Mouse (Mus musculus) adrenal gland, adult (tissue): ENCODE measurements around the gene St3gal3.

Experiments
- DNase-seq, 2 experiments: peaks; one replicate each; pipeline ENCODE4 v3.0.0; 2022 to 2023; ENCODE audit warnings: low spot score in 1 of 2; ENCODE audit not compliant: inconsistent age in 2 of 2

Gene St3gal3

DNA sequence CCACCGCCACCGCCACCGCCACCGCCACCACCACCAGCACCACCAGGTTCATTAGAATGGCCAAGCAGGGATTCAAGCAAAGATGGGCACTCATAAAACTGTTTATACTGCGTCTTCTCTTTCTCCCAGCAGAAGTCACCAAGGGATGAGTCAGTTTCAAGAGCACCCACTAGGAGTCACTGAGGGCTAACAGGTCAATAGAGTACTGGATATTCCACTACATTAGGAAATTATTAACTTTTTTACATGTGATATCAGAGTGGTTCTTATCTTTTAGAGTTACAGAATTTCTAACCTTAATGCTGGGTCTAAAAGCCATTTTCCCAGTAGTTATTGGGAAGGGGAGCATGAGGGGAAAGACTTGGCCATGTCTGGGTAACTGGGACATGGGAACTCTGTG lies 197.8 kb downstream of the St3gal3 start:
- no peak for DNase-seq

DNA sequence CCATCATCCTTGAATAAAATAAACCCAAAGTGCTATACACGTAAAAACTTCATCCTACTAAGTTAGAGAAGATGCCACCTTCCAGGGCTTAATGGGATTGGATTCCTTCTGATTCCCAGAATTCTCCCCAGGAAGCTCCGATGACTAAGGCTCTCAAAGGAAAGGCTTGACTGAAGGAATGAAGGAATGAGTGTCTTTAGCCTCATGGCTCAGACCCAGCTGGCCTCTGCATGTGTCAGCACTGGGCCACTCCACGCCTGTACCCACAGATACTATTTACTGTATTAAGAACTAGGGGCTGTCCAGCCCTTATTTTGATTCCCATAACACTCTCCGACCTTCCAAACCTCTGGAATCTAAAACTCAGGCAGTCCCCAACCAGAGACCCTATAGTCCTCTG lies 200.6 kb downstream of the St3gal3 start:
- no peak for DNase-seq

DNA sequence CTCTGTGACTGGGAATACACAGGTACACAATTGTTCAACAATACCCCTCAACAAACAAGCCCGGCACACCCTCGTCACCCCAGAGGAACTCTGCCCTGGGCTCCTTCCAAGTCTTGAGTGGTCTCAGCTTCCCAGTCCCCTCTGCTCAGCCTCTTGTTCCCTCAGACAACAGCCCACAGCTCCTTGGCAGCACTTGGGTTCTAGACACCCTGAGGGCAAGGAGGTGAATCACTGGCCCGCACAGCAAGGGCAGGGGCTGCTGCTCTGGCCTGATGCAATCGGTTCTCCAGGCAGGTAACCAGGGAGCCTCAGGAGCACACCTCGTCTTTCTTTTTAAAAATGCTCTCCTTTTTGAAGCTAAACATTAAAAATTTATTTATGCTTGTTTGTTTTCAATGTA lies 201.5 kb downstream of the St3gal3 start:
- DNase-seq: no peak

DNA sequence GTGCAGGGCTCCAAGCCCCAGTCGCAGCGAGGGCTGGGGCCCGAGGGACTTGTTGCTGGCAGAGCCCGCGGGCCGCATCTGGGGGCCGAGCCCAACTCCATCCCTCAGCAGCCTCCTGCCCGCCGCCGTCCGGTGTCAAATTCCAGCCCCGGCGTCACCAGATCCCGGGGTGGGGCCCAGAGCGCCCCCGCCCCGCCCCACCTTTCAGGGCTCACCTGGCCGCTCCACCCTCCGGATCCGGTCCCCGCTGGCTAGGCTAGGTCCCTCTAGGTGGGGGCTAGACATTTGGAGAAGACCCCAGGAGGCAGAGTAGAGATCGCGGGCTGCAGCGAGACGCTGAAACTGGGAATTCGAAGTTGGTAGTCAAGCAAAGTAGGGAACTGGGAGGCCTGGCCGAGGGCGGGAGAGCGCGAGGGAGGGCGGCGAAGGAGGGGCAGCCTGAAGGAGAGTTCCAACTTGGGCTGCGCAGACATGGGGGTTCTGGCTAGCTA lies 205.3 kb downstream of the St3gal3 start, which contains the start of gene Artn:
Gene Artn (minus strand): TSS at position 373 of the 491 bp plus-strand sequence.
- peak; percentile 38 to 62 for DNase-seq

DNA sequence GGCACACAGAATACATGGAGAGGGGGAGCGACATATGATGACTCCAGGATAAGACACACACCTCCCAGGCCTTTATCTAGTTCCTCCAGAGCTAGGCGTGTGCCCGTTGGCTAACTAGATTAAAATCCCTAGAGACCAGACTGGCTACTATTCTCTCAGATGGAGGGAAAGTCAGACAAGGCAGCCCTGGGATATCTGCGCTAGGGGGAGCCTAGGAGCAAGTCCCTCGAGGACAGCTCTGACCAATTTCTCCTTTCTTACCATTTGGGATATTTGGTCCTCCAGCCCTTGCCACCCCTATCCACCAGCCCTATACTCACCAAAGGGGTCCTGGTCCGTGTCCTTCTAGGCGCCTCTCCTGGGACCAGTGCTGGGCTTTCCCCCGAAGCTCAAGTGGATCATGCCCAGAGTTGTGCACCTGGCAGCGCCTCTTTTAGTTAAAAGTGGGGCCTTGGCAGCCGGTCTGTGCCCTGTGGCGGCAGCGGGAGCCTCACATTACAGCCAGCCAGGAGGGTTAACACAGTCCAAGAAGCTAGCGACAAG lies 205.9 kb downstream of the St3gal3 start:
- DNase-seq: peak; percentile 65 to 88

DNA sequence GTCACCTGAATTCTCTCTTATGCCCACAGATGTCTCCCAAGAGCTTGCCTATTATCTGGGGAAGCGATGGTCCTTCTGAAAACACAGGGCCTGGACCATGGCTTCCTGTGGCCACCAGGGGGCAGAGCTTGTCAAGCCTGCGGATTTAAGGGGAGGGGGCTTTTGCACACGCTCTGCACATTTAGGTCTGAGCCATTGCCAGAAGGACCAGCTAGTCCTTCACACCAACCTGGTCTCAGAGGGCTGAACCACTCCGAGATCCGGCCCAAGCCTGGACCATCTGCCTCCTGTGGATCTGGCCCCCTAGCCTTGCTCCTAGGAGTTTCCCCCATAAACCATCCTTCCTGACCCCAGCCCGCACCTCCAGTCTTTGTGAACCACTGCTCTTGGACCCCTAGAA lies 206.5 kb downstream of the St3gal3 start:
- peak in 1 of 2 experiments; percentile 54 for DNase-seq

DNA sequence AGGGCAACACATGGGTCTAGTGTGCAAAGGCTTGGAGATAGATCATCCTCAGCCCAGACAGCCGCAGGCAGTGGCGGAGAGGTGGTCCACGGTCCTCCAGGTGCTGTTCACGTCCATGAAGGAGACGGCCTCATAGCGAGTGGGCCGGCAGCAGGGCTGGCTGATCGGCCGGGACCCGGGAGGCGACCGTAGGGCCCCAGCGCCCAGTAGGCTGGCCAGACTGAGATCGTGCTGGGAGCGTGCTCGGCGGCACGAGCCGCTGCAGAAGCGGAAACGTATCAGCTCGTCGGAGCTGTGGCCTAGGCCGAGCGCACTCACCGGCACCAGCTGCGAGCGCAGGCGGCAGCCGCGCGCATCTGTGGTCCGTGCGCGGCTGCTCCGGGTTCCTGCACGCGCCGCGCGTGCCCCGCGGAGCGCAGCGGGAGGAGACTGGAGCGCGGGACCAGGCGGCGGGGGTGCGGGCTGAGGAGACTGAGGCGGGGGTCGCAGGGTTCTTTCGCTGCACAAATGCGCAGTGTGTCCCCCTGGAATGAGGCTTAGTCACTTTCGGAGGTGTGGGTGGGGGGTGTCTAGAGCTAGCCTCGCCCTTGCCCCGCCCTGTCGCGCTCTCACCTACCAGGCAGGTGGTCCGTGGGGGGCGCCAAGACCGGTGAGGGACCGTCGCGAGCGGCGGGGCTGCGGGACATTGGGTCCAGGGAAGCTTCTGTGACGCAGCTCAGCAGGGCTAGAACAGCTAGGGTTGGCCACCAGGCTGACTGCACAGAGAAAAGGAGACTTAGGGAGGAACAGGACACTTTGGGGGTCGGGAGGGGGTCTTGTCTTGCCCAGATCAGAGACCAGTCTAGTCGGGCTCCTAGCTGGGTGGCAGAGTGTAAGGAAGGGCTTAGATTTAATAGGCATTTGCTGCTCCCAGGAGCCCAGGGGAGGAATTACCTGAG lies 207.9 kb downstream of the St3gal3 start:
- peak; percentile 48 to 69 for DNase-seq

DNA sequence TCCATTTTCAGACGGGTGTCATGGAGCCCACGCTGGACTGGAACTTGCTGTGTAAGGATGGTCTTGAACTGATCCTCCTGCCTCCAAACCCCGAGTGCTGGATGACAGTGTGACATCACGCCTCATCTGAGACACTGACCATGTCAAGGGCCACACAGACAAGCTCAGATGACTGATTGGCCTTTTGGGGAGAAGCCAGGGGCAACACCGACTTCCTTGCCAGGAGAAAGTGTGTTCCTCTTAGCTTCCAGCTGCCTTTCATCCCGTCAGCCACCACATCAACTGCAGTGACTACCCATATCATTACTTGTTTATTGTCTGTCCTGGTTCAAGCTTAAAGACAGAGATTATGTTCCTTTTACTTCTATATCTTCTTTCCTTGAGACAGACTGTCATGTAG lies 209.8 kb downstream of the St3gal3 start:
- no peak for DNase-seq

DNA sequence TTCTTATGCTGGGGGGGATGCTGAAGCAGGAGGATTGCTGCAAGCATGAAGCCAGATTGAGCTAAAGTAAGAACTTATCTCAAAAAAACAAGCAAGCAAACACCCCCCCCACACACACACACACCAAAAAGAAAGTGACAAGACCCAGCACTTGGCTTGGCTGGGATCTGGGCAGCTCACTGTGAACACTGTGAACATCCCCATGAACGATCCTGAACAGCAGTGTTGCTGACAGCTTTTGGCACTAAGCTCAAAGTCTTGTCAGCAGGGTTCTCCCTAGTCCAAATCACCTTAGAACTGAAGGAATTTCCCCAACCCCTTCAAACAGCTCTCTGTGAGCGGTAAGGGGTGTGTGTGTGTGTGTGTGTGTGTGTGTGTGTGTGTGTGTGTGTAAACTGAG lies 211.3 kb downstream of the St3gal3 start:
- DNase-seq: no peak

DNA sequence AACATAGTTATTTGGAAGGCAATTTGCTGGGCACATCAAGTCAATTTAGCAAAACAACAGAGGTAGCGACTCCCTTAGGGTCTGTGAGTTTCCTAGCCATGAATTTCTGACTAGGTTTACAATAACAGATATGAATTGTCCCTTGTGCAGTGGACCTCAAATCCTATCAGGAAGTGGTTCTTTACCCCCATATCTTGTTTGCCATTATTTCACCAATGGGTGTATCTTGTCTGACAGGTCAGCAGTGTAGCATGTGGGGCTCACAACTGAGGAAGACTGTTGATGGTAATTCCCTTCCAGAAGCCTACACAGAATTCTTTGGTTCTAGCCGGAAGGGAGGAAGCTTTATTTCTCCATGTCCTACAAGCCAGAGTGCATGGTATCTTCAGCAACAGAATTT lies 213.4 kb downstream of the St3gal3 start:
- no peak for DNase-seq

DNA sequence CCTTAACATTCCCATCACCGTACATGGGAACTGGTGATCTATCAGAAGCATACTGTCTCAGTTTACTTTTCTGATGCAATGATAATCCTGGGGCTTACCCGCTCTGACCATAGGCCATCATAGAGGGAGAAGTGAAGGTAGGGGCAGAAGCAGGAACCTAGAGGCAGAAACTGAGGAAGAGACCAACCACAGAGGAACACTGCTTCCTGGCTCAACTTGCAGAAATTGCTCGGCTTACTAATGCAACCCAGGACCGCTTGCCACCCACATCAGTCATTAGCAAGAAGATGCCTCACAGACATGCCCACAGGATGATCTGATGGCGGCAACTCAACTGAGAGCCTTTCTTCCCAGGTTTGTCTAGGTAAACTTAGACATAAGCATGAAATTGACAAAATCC lies 216.0 kb downstream of the St3gal3 start:
- DNase-seq: no peak

DNA sequence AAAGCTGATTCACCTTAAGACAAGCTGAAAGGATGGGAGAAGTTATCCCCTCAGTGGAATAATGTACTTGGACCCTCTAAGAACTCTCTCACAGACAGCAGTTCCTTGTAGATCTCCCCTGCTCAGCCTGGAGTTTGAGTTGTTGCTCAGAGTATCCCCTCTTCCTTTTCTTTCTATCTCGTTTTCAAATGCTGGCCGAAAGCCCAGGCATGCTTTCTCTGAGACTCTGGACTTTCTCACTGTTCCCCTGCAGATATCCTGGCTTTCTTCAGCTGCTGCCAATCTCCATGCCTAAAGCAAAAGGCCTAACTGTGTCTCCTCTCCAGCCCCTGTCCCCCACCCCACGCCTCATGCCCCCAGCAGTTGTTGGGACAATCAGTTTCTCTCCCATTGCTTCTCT lies 216.5 kb downstream of the St3gal3 start:
- DNase-seq: no peak

DNA sequence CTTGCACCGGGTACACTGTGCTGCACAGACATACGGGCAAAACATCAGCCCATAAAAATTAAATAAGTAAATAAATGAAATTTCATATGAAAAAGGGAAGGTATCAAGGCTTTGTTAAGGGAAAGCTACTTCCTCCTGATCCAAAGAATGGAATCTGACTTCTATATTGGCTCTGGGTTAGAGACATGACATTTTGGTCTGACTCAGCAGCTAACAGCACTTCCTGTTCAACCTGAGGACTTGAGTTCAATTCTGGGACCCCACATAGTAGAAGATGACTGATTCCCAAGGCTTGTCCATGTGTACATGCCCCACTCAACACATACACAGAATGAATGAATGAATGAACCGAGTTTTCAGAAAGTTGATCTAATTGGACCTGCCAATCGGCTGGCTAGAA lies 216.9 kb downstream of the St3gal3 start:
- no peak for DNase-seq

DNA sequence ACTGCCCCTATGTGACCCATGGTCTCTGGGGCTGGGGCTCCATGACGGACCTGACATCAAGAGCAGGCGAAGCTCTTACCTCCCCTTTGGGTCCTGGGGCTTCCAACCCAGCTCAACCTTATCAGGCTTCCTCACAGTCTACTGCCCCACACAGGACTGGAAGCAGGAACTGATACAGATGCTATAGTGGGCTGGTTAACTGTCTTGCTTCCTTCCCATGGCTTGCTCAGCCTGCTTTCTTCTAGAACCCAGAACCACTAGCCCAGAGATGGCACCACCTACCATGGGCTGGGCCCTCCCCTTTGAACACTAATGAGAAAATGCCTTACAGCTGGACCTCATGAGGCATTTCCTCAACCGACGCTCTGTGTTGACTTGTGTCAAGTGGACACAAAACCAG lies 217.3 kb downstream of the St3gal3 start:
- DNase-seq: no peak

DNA sequence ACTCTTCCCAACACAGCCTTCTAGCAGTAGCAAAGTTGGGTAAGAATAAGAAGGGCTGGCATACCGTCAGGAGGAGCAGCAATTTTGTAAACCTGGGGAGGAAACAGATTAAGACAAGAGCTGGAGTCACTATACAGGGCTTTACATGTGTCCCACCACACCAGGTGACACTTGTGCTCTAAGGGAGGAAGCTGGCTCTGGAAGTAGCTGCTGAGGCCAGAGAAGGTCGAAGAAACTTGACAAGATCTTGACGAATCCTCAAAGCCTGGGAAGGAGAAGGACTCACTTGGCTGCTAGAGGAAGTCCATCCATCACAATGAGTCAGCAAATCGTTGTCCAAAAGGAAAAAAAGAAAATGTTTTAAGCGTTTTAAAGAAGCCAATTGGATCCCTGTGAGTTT lies 218.3 kb downstream of the St3gal3 start:
- DNase-seq: no peak

DNA sequence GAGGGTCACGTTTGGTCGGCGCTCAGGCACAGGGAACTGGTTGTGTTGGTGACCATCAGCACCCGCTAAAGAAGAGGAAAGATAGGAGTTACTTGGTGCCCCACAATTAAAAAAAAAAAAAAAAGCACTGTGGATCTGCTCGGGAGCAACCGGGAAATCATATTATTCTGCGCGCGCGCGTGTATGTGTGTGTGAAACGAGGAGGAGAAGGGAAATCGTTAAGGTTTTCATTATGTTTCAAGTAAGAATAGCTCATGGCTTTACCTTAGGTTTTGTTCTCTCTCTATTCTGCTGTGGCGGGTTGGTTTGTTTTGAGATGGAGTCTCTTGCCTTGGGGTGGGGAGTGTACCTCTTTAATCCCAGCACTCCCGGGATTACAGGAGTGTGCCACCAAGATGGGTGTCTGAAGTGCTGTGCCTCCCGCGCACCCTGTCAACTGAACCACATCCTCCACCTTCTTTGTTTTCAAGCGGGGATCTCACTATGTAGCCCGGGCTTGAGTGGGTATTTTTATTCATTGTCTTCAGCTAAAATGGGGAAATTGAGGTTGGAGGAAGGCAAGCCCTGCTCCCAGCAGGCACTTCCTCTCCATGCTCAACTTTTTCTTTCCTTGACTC lies 219.1 kb downstream of the St3gal3 start:
- DNase-seq: no peak

DNA sequence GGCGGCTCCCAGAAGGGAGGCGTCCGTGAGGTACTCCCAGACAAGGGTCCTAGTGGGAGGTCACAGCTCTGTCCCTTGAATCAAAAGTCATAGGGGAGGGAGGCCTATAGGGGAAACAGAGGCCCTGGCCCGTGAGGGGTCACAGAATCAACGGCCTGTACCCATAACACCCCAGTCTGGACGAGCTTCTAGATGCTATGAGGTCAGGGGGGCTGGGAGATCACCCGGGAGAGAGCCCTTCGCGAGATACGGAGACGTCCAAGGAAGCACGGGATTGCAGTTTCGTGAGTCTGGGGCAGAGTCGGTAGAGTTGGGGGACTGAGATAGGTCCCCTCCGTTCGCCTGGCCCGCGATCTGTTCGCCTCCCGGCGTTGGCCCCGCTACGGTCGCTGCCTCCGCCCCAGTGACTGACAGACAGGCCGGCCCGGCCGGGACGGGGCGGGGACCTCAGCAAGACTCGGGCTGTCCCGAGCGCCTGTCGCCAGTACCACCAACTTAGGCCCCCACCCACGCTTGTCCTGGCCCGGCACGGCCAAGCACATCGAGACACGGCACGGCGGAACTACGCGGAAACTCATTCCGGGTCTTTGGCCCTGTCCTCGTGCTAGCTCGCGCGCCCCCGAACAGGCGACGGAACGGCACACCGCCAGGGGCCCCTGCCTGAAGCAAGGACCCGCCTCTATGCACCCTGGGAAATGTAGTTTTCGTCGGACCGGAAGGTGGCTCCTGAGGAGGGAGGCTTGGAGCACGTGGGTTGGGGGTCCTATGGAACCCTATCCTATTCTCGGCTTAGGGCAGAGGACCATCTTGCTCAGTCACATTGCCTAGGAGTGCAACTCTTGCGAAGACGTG lies 219.9 kb downstream of the St3gal3 start, which contains the start of gene Ipo13:
Gene Ipo13 (minus strand): TSS at position 409 of the 852 bp plus-strand sequence.
- DNase-seq: peak; percentile 94 to 99

DNA sequence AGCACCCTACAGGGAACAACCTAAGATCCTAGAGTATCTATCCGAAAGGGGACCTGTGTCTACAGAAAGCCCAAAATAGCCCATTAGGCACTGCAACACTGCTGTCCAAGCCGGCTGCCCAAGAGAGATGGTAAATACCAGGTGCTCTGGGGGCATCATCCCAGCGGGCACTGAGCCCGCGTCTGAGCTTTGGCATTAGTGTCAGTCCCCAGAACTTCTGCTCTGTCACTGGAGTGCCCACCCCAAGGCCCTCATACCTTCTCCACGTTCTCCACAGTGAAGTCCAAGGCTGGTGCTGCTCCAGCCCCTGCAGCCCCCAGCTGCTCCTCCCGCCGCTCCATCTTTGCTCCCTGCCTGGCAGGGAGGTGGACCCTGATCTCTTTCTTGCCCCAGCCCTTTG lies 220.7 kb downstream of the St3gal3 start:
- DNase-seq: no peak

DNA sequence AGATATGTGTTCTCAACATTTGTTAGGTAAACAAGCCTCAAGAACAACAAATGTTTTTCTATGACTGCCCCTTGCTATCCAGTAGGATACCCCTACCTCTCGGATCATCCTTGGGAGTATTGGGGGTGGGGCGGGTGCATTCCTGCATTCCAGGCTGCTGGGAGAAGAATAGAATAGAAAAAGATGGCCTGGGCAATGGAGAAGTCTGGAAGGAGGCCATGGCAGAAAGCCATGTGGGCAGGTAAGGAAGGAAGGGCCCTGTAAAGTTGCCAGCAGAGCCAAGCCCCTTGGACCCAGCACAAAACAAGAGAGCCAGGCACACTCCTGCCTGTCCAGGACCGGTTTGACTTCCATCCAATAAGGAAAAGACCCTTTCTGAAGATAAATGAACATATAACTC lies 221.3 kb downstream of the St3gal3 start:
- DNase-seq: no peak

DNA sequence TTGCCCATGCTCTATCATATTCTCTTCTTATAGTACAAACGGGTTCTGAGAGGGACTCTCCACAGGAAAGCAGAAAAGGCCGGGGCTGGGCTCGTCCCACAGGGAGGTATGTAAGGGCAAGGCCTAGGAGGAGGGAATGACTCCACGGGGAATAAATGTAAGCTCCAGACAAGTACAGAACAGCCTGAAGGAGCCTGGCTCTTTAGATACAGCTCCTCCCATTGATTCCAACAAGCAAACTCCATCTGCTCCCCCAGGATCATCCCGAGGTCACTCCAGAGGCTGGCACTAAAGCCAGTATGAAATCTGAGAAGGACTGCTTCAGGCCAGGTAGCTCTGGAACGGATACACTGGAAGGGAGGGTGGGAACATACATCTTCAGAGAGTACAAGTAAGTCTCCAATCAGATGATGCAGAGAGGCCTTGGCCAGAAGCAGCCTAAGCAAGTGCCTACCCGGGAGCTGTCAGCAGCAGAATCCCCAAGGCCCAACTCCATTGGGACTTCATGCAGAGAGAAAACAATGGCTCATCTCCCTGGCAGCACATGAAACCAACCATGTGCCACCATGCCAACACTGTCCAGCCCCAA lies 221.9 kb downstream of the St3gal3 start:
- no peak for DNase-seq
